Mouse (Mus musculus) splenic B cell, adult 2 months (primary cell): ENCODE results near the gene Hyou1.
"Not testable (repeated sequence)": the region's sequence is repeated elsewhere in the genome, so short reads cannot be mapped to it uniquely, and the experiment has no call there.

Source experiments
- DNase-seq: peaks from one replicate; pipeline ENCODE4 v3.0.0-alpha.2; 2011; ENCODE audit warnings: low read depth, low spot score
- H3K27me3 ChIP-seq: 2 replicates; pipeline ENCODE4 v1.6.1; 2012; ENCODE audit warnings: mild to moderate bottlenecking, low read length, moderate library complexity, mixed read lengths; ENCODE audit not compliant: control insufficient read depth, poor library complexity, insufficient read depth, severe bottlenecking
- H3K36me3 ChIP-seq: 2 replicates; pipeline ENCODE4 v1.6.1; 2012; ENCODE audit warnings: mild to moderate bottlenecking, low read length, moderate library complexity, mixed read lengths; ENCODE audit not compliant: control insufficient read depth, poor library complexity, insufficient read depth, severe bottlenecking

Hyou1 gene

GRCm38 (mm10) chr9:44407752-44408097 lies 28.4 kb downstream of the Hyou1 start:
- peaks cover 24% of the 10 kb centered on the region for H3K36me3 ChIP-seq
- no peaks in the 10 kb centered on the region for H3K27me3 ChIP-seq
- no peak for DNase-seq

DNA sequence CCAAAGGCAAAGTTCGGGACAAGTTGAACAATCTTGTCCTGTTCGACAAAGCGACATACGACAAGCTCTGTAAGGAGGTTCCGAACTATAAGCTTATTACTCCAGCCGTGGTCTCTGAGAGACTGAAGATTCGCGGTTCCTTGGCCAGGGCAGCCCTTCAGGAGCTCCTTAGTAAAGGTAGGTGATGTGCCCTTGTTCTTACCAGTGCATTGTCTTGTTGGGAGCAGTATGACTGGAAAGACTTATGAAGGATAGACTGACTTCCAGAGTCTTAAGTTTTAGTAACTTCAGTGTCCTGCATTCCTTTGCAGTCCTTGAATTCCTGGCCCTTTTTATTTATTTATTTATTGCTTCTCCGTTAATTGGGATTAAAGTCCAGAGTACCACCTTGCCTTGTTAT lies 29.4 kb downstream of the Hyou1 start:
- peaks cover 29% of the 10 kb centered on the region for H3K36me3 ChIP-seq

DNA sequence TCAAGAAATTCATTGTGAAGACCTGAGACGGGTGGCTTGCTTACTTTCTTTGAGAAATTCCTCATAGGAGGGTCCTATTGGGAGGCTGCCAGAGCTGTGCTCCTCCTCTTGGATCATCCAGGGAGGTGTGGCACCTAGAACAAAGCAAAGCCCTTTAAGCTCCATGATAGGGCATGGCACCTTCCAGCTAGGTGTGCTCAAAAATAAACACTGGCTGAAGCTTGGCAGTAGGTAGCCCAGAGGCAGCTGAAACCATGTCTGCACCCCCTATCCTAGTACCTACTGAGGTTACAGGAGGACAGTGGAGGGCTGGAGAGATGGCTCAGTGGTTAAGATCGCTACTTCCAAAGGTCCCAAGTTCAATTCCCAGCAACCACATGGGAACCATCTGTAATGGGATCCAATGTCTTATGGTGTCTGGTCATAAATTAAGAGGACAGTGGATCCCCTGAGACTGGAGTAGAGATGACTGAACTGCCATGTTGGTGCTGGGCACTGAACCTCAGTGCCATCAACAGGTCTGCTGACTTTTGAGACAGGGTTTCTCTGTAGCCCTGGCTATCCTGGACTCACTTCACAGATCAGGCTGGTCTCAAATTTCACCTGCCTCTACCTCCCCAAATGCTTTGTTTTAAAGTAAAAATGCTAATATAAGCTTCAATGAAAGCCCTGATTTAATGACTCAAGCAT lies 31.5 kb downstream of the Hyou1 start:
- no peak for DNase-seq
- H3K36me3 ChIP-seq = peaks cover 19% of the 10 kb centered on the region
- no peaks in the 10 kb centered on the region for H3K27me3 ChIP-seq

More for the DNA sequence above, 29.4 kb downstream of the Hyou1 start:
- H3K27me3 ChIP-seq, DNase-seq: not testable (repeated sequence)

- no peak for DNase-seq
- no peaks in the 10 kb centered on the region for H3K27me3 ChIP-seq
- H3K36me3 ChIP-seq = peaks cover 19% of the 10 kb centered on the region
Measured at GRCm38 (mm10) chr9:44411601-44412130, 32.4 kb downstream of the Hyou1 start.

GRCm38 (mm10) chr9:44412306-44412705 lies 33.0 kb downstream of the Hyou1 start:
- H3K36me3 ChIP-seq = peaks cover 19% of the 10 kb centered on the region
- DNase-seq = no peak
- H3K27me3 ChIP-seq = no peaks in the 10 kb centered on the region

DNA sequence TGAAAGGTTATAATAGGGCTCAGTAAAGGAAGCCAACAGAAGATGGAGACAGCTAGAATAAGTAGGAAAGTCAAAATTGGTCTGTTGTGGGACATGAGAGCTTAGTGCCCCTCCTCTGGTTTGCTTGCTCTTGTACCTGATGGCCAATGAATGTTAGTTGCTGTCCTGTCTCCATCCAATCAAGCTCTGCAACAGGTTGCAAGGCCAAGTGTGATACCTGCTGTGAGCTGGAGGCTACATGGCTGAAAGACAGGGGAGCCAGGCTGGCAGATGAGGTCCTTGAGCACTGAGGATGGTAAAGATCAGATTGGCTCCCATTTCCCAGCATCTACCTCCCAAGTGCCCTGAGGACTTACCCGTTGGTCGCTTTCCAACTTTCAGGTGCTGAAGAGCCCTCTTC lies 33.5 kb downstream of the Hyou1 start:
- Histone ChIP-seq H3K36me3 (peaks cover 19% of the 10 kb centered on the region), H3K27me3 (no peaks in the 10 kb centered on the region)
- no peak for DNase-seq

GRCm38 (mm10) chr9:44417156-44417891 lies 38.0 kb downstream of the Hyou1 start:
- no peak for DNase-seq
- peaks cover 7% of the 10 kb centered on the region for H3K36me3 ChIP-seq
- no peaks in the 10 kb centered on the region for H3K27me3 ChIP-seq

DNA sequence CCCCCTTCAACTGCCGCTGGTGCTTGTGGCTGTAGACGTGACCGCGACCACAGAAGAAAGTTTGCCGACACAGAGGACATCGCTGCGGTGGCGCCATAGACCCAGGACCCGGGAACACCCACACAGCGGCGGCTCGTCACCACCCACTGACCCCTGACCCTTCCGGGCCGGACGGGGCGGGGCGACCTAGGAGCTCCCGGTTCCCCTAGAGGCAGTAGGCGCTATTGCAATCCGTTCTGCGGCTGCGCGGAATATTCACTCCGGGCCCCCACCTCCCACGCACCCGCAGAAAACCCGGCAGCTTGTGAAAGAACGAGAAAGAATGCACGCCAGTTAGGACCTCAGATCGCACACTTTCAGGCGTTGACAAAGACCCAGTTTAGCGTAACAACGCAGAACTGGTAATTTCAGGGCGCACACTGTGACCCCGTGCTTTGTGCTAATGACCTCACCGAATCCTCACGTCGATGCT lies 38.6 kb downstream of the Hyou1 start:
- H3K27me3 ChIP-seq = no peaks in the 10 kb centered on the region
- H3K36me3 ChIP-seq = peaks cover 4% of the 10 kb centered on the region
- peak; percentile 95 for DNase-seq

GRCm38 (mm10) chr9:44418519-44419385 lies 39.5 kb downstream of the Hyou1 start, which contains the start of gene Ccdc84:
Ccdc84 (minus strand) TSS chr9:44418569.
- H3K27me3 ChIP-seq = no peaks in the 10 kb centered on the region
- DNase-seq = no peak
- H3K36me3 ChIP-seq = no peaks in the 10 kb centered on the region; the same call in 1 of the 2 replicates

GRCm38 (mm10) chr9:44419730-44420129 lies 40.4 kb downstream of the Hyou1 start:
- not testable (repeated sequence) for H3K36me3 ChIP-seq, DNase-seq, H3K27me3 ChIP-seq

DNA sequence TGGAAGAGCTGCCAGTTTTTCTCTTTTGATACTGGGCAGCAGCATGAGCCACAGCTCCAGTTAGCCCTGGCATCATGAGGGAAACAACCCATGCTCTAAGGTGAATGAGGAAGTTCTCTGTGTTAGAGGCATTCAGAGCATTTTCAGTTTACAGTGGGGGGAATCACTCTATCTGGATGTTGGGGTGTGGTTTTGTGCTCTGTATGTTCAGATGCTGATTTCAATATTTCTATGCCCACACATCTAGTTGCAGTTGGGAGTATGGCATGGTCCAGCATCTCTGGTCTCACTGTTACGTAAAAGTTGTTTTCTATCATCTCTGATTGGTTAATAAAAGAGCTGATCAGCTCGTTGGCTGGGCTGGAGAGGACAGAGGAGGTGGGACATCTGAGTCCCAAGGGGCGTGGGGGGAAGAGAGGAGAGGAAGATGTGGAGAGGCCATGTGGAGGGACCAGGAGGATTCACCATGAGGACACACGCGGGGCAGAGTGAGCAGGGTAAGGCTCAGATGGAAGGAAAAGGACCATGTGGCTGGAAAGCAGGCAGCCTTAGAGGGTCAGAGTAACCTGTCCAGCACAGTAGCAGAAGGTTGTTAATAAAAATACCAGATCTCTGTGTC lies 41.1 kb downstream of the Hyou1 start:
- DNase-seq = peak; percentile 58
- no peaks in the 10 kb centered on the region for H3K36me3 ChIP-seq

DNA sequence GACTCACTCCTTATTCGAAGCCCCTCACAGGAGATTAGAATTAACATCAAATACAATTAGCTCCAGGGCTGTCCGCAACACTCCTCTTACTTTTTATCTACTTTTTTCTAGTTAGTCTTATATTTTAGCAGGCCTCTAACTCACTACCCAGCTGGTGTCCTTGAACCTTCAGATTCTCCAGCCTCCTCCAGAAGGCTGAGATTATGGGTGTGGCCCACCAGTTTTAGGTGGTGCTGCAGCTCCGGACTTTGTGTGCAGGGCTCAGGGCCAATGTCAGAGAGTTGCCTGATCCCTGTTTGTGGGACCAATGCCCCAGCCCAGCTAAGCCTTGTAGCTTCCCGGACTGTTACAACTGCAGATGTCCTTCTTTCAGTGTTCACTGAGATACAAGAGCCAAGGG lies 44.3 kb downstream of the Hyou1 start:
- Histone ChIP-seq H3K27me3 (no peaks in the 10 kb centered on the region), H3K36me3 (no peaks in the 10 kb centered on the region)
- no peak for DNase-seq

More for the DNA sequence above, 41.1 kb downstream of the Hyou1 start:
- no peaks in the 10 kb centered on the region for H3K27me3 ChIP-seq

GRCm38 (mm10) chr9:44432577-44433185 lies 53.4 kb downstream of the Hyou1 start:
- no peak for DNase-seq
- Histone ChIP-seq H3K27me3 (no peaks in the 10 kb centered on the region), H3K36me3 (no peaks in the 10 kb centered on the region)

- no peaks in the 10 kb centered on the region for H3K27me3 ChIP-seq
- H3K36me3 ChIP-seq = no peaks in the 10 kb centered on the region
- peak; percentile 76 for DNase-seq
Measured at GRCm38 (mm10) chr9:44435747-44436146, 56.5 kb downstream of the Hyou1 start.
